Mouse (Mus musculus): ENCODE measurements around the gene Ube2h.
A peak's percentile ranks its signal among the peaks of the same experiment; 100 is the strongest.

The Ube2h gene

DNA sequence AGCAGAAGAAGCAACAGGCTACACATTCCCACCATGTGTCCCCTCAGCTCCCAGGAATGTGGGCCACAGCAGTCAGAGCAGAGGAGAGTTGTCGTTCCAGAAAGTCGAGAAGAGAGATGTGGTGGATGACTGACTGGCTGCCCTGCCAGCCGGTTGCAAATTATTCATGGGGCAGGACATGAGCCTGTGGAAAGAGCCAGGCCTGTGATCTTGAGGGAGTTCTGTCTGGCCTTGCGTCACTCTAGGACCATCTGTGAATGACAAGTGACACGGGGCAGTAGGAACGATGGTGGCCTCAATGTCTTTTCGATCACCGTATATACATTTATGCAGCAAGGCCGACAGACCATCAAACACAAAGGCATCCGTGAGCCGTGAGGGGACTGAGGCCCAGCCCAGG lies 108.7 kb downstream of the Ube2h start:
- DNase-seq, result no peak

DNA sequence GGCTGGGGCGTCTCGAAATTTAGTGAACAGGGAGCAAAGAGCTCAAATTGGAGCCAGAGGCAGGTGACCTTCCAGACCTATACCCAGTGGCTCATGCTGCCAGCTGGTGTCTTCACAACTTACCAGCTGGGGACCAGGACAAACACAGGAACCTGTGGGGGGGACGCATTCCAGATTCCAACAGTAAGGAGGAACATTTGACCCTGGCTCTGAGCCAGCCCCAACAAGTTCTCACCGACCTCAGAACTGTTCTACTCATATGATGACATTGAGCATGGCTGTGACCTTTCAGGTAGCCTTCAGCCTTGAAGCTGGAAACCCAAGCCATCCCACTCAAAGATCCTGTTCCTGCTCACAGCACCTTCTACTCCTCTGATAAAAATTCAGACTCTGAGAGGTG lies 120.7 kb downstream of the Ube2h start:
- no peak for DNase-seq

DNA sequence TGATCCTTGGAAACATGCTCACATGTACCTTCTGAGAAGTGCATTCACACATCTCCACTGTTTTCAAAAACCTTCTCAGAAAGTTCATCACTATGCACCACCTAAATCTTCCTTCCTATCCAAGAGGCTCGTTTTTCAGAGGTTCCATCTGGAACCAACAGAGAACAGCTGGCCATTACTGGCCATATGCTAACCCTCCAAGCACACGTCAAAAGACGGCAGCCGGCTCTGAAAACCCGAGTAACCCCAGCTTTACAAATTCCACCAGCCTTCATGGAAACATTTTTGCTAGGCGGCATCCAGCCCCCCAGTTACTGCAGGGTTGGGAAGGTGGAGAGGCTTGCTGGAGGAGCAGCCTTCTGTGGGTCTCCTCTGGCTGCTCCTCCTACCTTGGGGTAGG lies 122.3 kb downstream of the Ube2h start:
- no peak for DNase-seq

DNA sequence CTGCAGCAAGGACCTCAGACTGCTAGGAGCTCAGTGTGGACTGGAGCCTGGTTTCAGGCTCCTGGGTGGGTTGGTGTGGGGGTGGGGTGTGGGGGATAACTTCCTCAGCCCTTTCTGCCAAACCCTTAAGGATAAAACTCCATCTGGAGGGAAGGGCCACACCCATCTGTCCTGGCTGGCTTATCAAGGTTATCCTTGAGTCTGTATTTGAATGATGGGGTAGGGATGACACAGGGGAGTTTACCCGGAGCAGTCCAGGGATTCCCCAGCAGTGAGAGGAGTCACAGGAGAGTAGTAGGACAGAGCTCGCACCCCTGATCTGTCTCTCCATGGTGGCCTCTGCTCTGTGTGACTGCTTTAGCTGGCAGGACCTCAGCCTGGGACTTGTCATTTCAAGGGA lies 124.0 kb downstream of the Ube2h start:
- DNase-seq, result no peak

DNA sequence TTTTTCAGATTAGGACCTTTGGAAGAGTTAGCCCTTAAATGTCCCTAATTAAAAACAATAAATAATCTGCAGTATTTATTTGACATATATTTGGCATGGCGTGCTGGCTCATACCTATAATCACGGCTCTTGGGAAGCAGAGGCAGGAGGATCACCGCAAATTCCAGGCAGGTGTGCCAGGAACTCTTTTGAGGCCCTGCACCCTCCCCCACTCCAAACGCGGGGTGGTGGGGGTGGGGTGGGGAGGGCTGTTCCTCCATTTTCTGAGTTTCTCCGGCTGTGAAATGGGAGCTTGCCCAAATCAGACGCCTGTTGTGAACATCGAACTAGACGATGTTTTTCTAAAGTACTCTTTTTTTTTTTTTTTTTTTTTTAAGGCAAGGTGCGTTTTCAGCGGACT lies 125.3 kb downstream of the Ube2h start:
- no peak for DNase-seq

DNA sequence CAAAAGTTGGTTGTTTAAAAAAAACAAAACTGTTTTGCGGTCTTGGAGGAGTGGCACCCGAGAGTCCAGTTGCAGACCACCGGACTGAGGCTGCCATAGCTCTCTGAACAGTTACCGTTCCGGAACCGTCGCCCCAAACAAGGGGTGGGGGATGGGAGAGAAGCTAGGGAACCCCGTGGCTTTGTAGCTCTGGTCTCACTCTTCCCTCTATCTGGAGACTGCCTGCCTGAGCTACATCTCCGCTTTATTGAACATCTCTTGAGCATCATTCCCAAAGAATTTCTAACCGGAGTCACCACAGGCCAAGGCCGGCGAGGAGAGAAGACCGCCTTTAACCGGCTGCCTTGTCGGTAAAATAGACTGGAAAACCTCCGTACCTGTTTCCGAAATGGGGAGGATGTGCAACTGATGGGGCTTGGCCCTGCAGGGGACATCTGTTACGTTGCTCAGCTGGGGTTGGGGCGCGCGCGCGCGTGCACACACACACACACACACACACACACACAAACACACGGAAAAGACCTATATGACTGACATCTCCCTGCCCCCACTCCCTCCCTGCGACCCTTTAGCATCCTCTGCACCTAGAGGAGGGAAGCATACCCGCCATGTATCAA lies 126.2 kb downstream of the Ube2h start:
- no peak for DNase-seq

DNA sequence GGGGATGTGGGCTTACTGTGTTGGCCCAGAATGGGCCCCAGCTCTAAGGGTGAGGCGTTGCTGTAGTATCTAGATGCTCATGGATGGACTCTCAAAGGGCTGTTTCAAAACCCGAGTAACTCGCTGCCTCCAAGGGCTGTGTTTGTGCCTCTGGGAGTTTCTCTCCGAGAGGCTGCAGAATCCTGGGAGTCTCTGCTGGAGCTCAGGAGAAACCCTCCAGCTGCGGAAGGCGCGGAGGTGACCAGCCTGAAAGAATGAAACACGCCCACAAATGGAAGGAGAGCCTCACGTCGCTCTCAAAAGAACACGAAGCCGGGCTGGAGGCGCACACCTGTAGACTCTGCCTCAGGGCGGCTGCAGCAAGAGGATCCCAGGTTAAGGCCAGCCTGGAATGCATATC lies 127.0 kb downstream of the Ube2h start:
- no peak for DNase-seq

DNA sequence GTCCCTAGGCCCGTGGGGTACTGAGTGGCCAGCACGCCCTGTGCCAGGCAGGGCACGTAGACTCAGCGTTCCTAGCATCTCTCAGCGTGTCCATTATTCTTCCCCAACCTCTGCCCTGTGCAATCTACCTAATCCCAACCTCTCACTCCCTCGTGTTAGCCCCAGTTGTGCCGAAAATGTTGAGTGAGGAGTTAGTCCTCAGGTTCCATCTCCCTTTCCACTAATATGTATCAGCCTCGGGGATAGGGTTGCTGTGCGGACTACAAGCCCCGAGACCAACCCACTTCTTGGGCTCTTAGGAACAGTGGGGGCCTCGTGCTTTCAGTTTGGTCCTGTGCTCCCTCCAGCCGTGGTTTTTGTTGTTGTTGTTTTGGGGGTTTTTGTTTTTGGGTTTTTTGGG lies 127.8 kb downstream of the Ube2h start:
- no peak for DNase-seq

DNA sequence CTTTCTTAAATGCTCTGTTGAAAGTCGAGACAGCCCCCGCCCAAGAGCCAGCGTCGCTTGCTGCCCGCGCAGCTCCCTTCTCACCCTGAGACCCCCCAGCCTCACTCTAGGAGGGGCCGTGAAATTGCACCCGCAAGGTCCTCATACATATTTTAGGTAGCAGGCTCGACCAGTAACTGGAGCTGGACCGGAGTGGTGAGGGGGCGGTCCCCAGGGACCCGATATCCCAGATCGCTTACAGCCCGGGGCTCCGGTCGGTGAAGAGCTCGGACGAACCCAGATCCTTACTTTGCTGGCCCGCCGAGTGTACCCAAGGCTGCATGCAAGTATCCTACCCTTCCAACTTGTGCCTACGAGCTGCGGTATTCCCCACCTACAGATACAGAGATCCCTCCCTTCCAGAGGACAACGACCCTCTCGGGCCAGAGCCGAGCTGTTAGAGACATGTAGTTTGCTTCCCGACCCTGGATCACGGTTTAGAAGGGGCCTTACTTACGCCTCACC lies 128.4 kb downstream of the Ube2h start:
- DNase-seq, result no peak

DNA sequence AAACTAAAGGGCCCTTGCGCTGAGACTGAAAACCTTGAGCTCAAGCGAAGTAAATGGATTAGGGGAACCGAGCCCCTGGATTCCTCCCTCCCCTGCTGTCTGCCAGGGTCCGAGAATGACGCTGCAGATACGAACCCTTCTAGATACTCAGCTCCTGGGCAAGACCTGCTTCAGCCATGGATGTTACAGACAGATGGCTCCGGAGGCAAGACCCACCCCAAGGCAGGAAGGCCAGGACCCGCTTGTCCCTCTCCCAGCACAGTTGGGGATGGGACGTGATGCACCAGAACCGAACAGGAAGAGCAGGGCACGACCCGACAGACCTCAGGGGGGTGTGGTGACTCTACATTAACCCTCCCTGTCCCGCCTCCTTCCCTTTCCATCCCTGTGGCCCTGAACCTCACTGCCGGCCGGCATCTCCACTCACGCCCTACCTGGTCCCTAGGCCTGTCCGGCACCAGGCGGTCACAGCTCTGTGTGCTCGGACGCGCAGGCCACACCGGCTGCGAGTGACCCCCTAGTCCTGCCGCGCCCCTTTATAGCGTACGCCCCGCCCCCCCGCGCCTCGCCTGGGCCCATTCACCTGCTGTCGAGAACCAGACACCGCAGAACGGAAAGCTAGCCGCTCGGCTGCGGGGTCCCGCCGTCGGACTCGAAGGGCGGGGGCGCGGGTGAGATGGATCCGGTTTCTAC lies 129.0 kb downstream of the Ube2h start:
- DNase-seq, result no peak

DNA sequence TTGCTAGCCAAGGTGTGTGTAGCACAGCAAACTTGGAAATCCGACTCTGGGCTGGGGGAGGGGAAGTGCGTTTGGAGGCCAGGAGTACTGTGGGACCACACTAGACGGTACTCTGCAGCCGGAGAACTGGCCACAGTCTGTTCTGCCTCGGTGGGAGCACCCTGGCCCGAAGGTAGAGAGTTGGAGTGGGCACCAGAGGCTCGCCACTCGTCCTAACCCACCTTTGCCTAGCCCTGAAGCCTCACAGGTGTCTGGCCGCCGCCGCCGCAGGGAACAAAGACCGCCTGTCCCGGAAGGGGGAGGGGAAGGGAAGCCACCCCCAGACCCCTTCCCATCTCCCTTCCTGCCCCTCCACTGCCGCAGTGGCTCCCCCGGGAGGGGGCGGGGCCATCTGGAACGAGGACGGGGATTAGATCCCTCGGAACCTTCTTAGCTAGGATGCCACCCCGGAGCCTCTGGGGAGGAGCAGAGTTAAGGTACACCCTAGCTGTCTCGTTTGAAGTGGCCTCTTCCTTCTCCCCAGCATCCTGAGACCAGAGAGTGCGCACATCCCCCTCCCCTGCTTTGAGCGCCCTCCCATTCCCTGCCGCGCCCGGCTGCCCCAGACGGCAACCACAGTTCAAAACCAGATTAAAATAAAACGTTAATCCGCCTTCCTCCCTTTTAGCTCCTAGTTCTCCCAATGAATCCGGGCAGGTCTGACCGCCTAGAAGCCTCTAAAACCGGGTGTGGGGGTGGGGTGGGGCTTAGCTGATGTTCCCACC lies 129.7 kb downstream of the Ube2h start:
- peak in 1 of 2 experiments; percentile 21 for DNase-seq

DNA sequence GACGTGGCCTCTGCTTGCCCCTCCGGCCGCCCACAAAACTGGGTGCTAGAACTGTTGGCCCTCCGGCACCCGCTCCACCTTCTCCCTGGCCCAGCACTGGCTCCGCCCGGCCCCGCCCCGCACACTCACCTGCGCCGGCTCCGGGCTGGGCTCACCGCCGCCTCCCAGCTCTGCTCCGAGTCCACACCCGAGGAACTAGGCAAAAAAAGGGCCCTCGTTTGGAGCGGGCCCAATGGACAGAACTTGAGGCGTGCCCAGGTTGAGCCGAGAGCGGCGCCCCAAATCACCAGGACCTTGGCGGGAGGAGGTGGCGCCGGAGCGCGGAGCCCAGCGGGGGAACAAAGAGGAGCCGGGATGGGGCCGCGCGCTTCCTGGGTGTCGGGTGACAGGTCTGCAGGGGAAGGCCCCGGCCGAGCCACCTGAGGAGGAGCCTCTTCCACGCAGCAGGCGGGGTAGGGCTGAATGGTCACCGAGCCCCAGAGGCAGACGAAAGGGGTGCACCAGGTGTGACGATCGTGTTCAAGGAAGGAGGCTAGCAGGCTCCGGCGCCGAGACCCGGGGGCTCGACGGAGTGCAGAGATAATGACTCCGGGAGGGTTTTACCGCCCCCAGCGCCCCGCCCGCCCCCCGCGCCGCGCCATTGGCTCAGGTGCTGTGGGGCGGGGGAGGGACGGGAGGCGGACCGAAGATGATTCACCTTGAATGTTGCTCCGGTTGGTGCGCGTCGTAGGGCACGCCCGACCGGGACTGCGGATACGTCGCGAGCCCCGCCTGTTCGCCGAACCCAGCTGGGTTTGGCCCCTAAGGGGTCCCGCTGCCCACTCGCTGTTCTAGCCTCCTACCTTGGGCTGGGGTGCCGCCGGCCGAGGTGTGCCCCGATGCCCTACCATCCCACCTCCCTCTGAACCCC lies 130.5 kb downstream of the Ube2h start:
- DNase-seq, result peak; percentile 69 to 77

DNA sequence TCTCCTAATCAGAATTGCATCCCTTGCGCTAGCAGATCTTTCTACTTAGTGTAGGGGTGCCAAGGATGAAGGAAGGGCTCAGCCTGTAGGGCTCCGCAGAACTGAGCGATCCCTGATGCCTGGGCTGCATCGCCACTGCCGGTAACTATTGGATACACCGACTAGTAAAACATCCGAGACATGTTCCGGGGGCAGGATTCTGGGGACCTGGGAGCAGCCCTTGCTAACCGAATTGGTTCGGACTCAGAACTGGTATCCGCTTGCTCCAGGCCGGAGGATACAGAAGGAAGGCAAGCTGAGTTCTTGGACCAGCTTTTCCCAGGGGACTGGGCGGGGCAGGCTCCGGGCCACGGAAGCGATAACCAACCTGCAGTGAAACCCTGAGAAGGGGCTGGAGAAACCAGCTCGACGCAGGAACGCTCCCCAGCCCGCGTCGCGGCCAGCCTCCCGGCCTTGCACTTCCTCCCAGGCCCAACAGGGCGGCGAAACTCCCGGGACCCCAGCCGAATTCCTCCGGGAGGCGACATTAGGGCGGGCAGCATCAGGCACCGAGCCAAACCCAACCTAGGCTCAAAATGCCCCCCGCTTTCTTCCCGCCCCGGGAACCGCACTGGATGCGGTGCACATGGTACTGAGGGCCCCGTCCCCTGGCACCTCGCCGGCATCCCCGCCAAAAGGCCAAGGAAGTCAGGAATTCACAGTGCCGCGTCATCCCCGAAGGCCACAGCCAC lies 131.4 kb downstream of the Ube2h start:
- peak in 1 of 2 experiments; percentile 41 for DNase-seq

DNA sequence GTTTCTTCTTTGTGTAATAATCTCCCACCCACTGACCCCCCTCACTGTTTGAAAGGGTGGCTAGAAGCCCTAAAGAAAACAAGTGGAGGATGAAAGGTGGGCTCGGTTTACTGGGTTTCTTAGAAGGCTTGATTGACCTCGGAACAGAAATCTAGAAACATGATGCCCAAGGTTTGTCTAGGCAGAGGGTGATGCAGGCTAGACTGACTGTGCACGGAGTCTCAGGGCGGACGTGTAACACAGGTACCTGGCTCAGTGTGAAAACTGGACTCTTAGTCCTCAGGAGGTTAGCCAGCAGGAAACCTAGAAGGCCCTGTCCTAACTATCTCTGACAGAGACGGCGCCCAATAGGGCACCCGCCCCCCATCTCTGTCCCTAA lies 131.9 kb downstream of the Ube2h start:
- no peak for DNase-seq

DNA sequence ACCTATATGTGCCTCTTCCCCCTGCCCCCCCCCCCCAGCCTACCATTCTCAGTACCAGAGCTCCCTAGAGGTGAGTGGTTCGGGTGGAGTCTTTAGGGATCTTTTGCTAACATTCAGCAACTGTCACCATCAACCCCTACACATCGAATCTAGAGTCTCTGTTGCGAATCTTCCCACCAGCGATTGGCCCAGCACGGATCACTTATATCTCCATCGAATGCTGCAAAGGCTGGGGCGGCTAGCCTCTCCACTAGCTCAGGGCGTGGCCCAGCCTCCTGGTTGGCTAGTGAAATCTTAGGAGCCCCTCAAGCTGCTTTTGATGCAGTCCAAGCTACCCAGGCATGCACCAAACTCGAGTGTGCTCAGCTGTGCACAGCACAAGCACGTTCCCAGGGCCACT lies 132.4 kb downstream of the Ube2h start:
- DNase-seq, result no peak

DNA sequence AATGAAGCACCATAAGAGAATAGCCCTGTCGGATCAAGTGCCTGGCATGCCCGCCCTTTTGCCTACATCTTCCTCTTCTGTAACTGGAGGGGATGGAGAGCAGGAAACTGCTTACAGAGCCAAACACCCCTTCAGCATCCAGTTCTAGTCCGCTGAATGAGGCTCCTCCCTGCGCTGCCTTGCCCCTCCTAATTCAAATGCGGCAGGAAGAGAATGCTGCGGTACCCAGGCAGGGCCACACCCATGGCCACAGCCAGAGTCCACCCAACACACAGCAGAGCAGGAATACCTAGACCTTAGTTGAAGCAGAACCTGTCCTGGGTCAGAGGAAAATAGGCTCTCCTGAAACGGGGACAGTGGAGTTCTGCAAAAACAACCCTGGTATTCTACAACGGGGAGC lies 133.1 kb downstream of the Ube2h start:
- DNase-seq, result no peak

DNA sequence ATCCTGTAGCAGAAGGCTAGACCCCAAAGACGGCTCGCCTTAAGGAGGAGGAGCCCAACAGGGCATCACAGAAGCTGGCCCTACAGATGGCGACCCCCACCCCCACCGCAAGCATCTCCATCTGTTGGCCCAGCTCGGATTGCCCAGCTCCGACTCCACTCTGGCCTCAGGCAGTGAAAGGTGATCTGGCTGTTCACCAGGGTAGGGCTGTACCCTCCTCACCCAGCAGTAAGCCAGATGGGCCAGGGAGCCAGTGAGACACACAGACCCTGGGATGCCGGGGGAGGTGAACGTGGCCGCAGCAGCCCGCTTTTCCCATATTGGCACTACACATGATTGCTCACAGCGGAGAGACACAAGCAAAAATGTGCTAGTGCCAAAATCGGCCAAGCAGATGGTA lies 135.2 kb downstream of the Ube2h start:
- DNase-seq, result no peak

DNA sequence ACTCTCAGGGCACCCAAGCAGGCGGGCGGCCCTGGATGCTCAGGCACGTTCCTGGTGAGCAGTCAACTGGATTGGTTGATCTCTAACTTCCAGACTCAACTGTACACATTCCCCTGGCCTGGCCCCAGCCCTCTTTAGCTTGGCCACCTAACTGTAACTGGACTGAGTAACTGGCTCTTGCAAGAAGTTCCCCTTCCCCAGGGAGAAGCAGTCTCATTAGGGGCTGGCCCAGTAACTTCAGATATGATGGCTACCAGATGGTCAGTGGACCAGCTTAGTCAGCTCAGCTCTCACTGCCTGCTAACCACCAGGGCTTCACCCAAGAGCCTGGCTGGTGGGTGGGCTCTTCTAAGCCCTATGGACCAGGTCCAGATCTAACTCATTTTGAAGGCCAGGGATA lies 136.1 kb downstream of the Ube2h start:
- no peak for DNase-seq

DNA sequence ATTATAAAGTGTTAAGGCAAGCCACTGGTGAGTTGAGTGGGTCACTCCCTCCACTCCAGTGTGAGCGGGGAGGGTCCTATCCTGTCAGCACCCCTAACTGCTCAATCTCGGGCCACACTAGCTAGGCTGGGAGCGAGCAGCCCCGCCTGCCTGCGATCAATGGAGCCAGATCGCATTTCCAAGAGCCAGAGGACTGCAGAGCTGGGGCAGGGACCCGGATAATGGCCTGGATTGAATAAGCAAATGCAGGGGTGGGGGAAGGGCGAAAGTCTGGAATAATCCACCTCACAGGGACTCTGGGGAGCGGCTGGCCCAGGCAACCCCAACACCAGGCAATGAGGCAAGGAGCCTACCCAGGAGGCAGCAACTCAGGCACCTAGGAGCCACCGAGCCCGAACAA lies 137.1 kb downstream of the Ube2h start:
- no peak for DNase-seq

DNA sequence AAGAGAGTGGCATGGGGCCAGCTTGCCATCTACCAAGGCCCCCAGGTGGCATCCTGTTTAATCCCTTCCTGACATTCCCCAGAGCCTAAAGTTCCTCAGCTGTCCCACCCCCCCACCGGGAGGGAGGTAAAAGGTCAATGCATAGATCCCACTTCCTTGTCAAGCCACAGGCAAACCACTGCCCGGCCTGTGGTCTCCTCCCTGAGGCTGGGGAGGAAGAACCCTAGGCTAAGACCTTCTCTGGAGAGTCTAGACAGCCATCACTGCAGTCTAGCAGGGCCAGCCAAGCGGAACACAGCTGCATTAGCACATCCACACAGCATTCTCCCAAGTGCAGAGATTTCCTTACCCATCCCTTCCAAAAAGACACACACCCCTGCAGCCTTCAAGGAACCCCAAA lies 138.0 kb downstream of the Ube2h start:
- DNase-seq, result no peak

DNA sequence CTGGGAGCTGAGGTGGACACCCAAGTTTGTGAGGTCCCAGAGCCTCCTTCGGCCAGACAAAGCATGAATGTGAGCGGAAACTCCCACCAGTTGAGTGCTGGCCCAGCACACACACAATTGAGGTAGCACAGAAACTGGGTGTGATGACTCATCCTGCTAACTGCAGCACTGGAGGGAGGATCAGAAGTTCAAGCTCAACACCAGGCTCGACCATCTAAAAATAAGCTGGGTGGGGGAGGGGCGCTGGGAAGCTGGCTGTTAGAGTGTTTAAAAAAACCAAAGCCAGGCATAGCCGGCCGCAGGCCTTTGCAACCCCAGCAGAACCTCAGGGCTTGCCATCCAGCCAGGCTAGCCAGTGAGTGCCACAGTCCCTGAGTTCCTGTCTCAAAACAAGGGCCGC lies 142.2 kb downstream of the Ube2h start:
- no peak for DNase-seq

DNA sequence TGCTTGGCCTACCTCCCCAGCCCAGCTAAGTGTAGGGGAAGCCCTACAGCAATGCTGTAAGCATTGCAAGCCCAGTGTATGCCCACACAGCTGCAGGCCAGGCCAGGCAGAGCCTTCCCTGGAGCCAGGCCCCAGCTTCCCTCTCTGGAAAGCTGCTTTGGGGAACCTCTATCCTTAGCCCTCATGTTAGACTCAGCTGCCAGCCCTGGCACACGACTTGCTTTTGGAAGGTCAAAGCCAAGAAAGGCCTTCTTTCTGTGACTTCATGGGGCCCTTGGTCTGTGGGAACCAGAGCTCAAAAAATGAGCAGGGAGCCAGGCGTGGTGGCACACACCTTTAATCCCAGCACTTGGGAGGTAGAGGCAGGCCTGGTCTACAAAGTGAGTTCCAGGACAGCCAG lies 142.7 kb downstream of the Ube2h start:
- no peak for DNase-seq
